Mouse (Mus musculus) ES-E14 (cell line): Measurements from ENCODE around the gene Anks1b. TPM values are rescaled to one million over a fixed set of nuclear protein-coding genes. Genes with fewer than 3 reads are reported as not detected.

Experiments used
- DNase-seq: peaks from one replicate; pipeline ENCODE4 v3.0.0-alpha.2; 2013; ENCODE audit warnings: low read depth, low spot score
- H3K27ac ChIP-seq: 2 replicates; pipeline ENCODE4 v1.5.1; 2012; ENCODE audit warnings: low read depth, mild to moderate bottlenecking, low read length, moderate library complexity, mixed read lengths; ENCODE audit not compliant: poor library complexity, insufficient read depth, severe bottlenecking
- H3K36me3 ChIP-seq: 2 replicates; pipeline ENCODE4 v1.6.1; 2012; ENCODE audit warnings: mild to moderate bottlenecking, low read length, moderate library complexity, mixed read lengths; ENCODE audit not compliant: control insufficient read depth, poor library complexity, insufficient read depth, severe bottlenecking
- H3K4me1 ChIP-seq, 2 experiments: fragments of 150-350 bp in 1 of 2; sonication (generic) in 1 of 2; 2 replicates each; pipeline ENCODE4 v1.6.1; 2012; ENCODE audit warnings: low read length in 2 of 2, mild to moderate bottlenecking in 1 of 2, mixed read lengths in 1 of 2; ENCODE audit not compliant: control insufficient read depth in 2 of 2, insufficient read depth in 2 of 2, poor library complexity in 1 of 2
- H3K4me3 ChIP-seq, 2 experiments: fragments of 150-350 bp in 1 of 2; sonication (generic) in 1 of 2; 2 replicates each; pipeline ENCODE4 v1.5.1; 2012; ENCODE audit warnings: low read length in 2 of 2, low read depth in 1 of 2, mild to moderate bottlenecking in 1 of 2, mixed read lengths in 1 of 2; ENCODE audit not compliant: insufficient read depth in 1 of 2, poor library complexity in 1 of 2, severe bottlenecking in 1 of 2
- H3K9ac ChIP-seq: 2 replicates; pipeline ENCODE4 v1.6.1; 2012; ENCODE audit warnings: low read depth, mild to moderate bottlenecking, low read length, mixed read lengths; ENCODE audit not compliant: poor library complexity, insufficient read depth, severe bottlenecking
- H3K9me3 ChIP-seq: fragments of 150-350 bp; sonication (generic); 2 replicates; pipeline ENCODE4 v1.6.1; 2012; ENCODE audit warnings: low read depth, mild to moderate bottlenecking, low read length; ENCODE audit not compliant: control insufficient read depth, insufficient read depth
- CHD2 ChIP-seq: IDR thresholded peaks from 2 replicates; pipeline ENCODE4 v1.6.1; 2014; ENCODE audit warnings: mild to moderate bottlenecking, low read depth, low read length, inconsistent platforms
- HCFC1 ChIP-seq: IDR thresholded peaks from 2 replicates; pipeline ENCODE4 v1.6.1; 2012; ENCODE audit warnings: low read length, inconsistent platforms, borderline replicate concordance; ENCODE audit not compliant: insufficient read depth
- MAFK ChIP-seq: IDR thresholded peaks from 2 replicates; pipeline ENCODE4 v1.6.1; 2014; ENCODE audit warnings: mild to moderate bottlenecking, low read depth, low read length, inconsistent platforms; ENCODE audit not compliant: insufficient read depth
- ZC3H11A ChIP-seq: IDR thresholded peaks from 2 replicates; pipeline ENCODE4 v1.6.1; 2012; ENCODE audit warnings: low read depth, mild to moderate bottlenecking, inconsistent platforms, low read length, borderline replicate concordance
- ZNF384 ChIP-seq: IDR thresholded peaks from 2 replicates; pipeline ENCODE4 v1.6.1; 2012; ENCODE audit warnings: low read depth, low read length, inconsistent platforms
- in situ Hi-C, 2 experiments: fragments of 600-800 bp; cut with MboI; formaldehyde crosslinking; loops; one replicate each; pipeline ENCODE4 v1.15.1; 2025; ENCODE audit warnings: low sequenced_read_pairs in 2 of 2, inconsistent platforms in 1 of 2; ENCODE audit not compliant: unreplicated experiment in 2 of 2
- total RNA-seq: library from RNA; depleted of rRNA; stranded (reverse); fragments of 300-350 nt; gene quantifications from 2 replicates; pipeline ENCODE4 v1.2.3, GENCODE M21; 2012

The Anks1b gene
- total RNA-seq, 1 experiment = 2.6 TPM

DNA sequence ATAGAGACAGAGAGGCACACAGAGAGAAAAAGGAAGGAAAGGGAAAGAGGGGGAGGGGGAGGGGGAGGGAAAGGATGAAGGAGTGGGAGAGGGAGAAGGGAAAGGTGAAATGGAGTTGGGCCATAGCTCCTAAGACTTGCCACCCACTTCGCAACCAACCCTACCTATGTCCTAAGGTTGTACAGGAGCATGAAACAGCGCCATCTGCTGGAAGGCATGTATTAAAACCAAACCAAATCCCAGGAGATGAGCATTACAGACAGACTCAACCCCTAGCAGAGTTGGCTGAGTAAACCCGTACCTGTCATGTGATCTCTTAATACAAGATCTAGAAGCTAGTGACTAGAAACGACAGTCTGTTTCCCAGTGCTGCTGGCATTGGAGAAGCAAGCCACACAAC, 500.2 kb downstream of the Anks1b start:
- Histone ChIP-seq H3K4me1 (no peaks in the 10 kb centered on the region), H3K9me3 (no peaks in the 10 kb centered on the region), H3K36me3 (no peaks in the 10 kb centered on the region), H3K9ac (no peak overlapping the region), H3K4me3 (no peak overlapping the region), H3K27ac (no peak overlapping the region)
- DNase-seq = peak; percentile 62
- in situ Hi-C loops = no loop called here
- no peak for TF ChIP-seq CHD2
- TF ChIP-seq ZC3H11A = peak; percentile 33; the same call in 1 of the 2 replicates

DNA sequence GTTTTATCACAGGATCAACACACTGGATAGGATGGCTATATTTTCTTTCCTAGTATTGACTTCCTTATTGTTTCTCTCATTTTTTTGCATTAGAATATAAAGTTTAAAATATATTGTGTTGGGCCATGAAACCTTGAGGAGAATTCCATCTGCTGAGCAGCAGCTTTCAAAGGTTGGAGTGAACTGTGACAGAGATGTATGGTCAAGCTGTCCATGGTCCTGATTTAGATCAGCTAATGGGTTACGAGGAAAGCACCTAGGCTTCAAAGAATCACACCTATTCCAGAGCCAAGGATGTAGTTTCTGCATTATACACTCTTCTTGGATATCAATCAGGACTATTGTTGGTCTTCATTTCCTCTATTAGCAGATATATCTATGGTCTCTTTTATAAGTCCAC, 503.3 kb downstream of the Anks1b start:
- in situ Hi-C loops = no loop called here
- Histone ChIP-seq H3K4me1 (no peaks in the 10 kb centered on the region), H3K9ac (no peak overlapping the region), H3K9me3 (no peaks in the 10 kb centered on the region), H3K4me3 (no peak overlapping the region), H3K36me3 (no peaks in the 10 kb centered on the region), H3K27ac (no peak overlapping the region)
- DNase-seq = peak; percentile 8
- TF ChIP-seq MAFK (no peak), HCFC1 (no peak), ZNF384 (no peak), CHD2 (no peak), ZC3H11A (no peak)

DNA sequence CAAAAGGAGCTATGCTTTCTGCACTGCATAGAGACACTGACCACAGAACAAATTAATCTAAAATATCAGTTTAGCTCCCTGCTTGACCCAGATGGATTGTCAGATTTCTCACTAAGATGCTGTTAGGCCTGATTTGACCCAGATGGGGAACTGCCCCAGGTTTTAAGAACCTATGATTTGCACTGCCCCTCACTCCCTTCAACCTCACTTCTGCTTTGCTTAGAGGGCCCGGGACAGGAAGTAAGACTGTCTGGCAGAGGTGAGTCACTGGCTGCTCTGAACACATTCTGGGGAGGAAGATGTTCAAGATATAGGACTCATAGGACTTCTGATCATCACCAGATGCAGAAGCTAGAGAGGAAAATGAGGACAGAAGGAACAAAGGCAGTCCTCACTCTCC, 506.8 kb downstream of the Anks1b start:
- Histone ChIP-seq H3K4me1 (no peaks in the 10 kb centered on the region), H3K9me3 (no peaks in the 10 kb centered on the region), H3K27ac (no peak overlapping the region), H3K9ac (no peak overlapping the region), H3K4me3 (no peak overlapping the region), H3K36me3 (no peaks in the 10 kb centered on the region)
- no peak for DNase-seq
- TF ChIP-seq HCFC1 (no peak), ZC3H11A (no peak), CHD2 (no peak), ZNF384 (no peak), MAFK (no peak)
- in situ Hi-C loops = no loop called here

DNA sequence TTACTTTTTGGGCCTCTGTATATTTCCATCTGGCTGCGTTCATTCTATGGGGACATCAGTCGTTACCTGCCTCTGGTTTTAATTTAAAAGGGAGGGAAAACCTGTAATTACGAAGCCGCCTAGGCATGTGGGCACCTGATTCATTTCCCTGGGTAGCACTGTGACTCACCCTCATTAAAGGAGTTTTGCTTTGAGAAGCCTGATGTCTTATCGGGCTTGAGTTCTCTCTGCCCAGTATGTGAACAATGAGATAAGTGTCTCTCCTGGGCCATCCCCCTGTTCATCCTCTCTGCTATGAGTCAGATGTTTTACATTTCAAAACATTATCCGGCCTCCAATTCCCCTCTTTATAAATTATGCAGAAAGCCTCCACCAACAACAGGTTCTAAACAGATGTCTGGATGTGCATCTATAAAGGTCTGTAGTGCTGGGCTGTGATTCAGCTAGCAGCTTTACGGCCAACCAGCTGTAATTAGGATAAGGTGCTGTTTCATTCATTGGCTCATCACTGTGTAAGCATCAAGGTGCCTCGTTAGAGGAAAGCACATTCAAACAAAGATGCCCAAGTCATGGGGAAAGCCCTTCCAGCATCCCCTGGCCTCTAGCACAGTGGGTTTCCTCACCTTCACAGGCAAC, 507.5 kb downstream of the Anks1b start:
- no peak for TF ChIP-seq CHD2
- TF ChIP-seq MAFK = no peak
- no peak for TF ChIP-seq HCFC1
- no peak for TF ChIP-seq ZC3H11A
- TF ChIP-seq ZNF384 = no peak
- Histone ChIP-seq H3K36me3 (no peaks in the 10 kb centered on the region), H3K4me1 (no peaks in the 10 kb centered on the region), H3K9me3 (no peaks in the 10 kb centered on the region), H3K9ac (no peak overlapping the region), H3K4me3 (no peak overlapping the region), H3K27ac (no peak overlapping the region)
- in situ Hi-C loops = no loop called here
- no peak for DNase-seq

DNA sequence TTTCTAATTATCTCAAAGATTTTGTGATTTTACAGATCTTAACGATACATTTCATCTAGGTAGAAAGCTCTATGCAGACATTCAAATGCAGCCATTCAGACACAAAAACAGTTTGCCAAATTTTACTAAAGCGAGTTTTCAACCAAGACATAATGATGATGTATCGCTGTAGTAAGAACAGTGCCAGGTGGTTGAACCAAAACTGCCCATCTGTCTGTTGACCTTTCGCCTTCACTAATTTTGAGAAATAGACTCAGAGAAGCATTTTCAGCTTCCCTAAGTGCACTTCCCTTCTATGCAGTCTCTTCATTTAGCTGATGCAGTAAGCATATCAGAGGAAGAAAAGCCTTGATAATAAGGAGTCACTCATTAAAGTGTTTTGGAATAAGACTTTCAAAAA, 527.1 kb downstream of the Anks1b start:
- no peak for DNase-seq
- H3K36me3 ChIP-seq = no peaks in the 10 kb centered on the region
- no peak overlapping the region for H3K4me3 ChIP-seq
- no peaks in the 10 kb centered on the region for H3K9me3 ChIP-seq
- no peaks in the 10 kb centered on the region for H3K4me1 ChIP-seq
- H3K27ac ChIP-seq = no peak overlapping the region
- in situ Hi-C loops = no loop called here
- H3K9ac ChIP-seq = no peak overlapping the region
- TF ChIP-seq MAFK = no peak
- TF ChIP-seq CHD2 = no peak
- TF ChIP-seq ZNF384 = no peak
- TF ChIP-seq HCFC1 = no peak
- TF ChIP-seq ZC3H11A = no peak
